Mouse (Mus musculus) embryonic fibroblast, embryonic 13.5 days (primary cell): Measurements from ENCODE around the gene B3galt4. TPM values are rescaled to one million over a fixed set of nuclear protein-coding genes. Genes with fewer than 3 reads are reported as not detected.
"Not testable (repeated sequence)": the region's sequence is repeated elsewhere in the genome, so short reads cannot be mapped to it uniquely, and the experiment has no call there.

ENCODE experiments used
- H3K27ac ChIP-seq: 2 replicates; pipeline ENCODE4 v1.5.1; 2012; ENCODE audit warnings: low read length, control low read depth, inconsistent platforms; ENCODE audit not compliant: insufficient read depth
- H3K4me1 ChIP-seq: 2 replicates; pipeline ENCODE4 v1.6.1; 2011; ENCODE audit warnings: low read length; ENCODE audit not compliant: control insufficient read depth, insufficient read depth
- H3K4me3 ChIP-seq: 2 replicates; pipeline ENCODE4 v1.5.1; 2011; ENCODE audit warnings: mild to moderate bottlenecking, control low read depth, low read length; ENCODE audit not compliant: insufficient read depth
- CTCF ChIP-seq: IDR thresholded peaks from 2 replicates; pipeline ENCODE4 v1.5.1; 2011; ENCODE audit warnings: mild to moderate bottlenecking, control low read depth, low read length, moderate library complexity, borderline replicate concordance; ENCODE audit not compliant: insufficient read depth
- POLR2A ChIP-seq: IDR thresholded peaks from 2 replicates; pipeline ENCODE4 v1.6.1; 2011; ENCODE audit warnings: low read depth, mild to moderate bottlenecking, control low read depth, low read length, moderate library complexity
- polyA plus RNA-seq: library from polyadenylated mRNA; stranded (reverse); fragments of >200 nt; gene quantifications from 2 replicates; pipeline ENCODE4 v1.2.4, GENCODE M21; 2011; ENCODE audit warnings: low read depth; ENCODE audit not compliant: missing spikeins, insufficient read length

The B3galt4 gene
- polyA plus RNA-seq, 1 experiment: 3.6 TPM

DNA sequence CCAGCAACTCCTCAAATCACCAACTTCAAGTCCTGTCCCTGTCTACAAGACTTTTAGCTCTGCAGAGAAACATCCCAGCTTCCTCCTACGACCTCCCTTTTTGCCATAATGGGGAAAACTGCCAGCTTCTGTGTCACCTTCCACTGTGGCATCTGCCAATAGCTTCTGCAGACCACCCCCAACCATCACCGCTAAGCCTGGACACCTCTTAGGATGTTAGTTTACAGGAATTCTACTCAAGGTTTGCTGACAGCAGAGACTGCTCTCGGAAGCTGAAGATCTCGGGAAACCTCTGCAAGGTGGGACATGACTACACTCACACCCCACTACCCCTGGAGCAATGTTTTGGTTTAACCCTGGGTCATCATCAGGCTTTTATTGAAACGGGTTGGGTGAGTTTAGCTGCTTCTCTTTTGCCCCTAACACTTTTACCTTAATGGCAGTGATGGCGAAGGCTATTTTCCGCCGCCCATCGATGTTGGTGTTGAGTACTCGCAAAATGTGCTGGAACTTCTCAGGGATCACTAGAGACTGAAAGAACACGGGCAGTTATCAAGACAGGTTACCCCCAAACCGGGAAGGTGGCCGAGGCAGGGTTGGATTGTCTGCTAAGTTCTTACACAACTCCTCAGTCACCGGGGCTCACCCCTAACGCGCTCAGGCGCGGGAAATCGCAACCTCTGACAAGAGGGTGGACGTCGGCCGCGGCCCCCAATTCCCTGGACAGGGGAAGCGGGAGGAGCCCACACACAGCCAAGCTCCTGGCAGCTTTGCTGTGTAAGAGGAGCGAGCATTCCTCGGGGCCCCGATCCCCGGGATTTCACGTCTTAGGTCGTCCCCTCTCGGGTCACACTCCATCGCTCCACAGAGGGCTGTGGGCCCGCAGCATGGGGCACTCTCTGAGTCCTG is 3.6 kb upstream of the B3galt4 start:
- Histone ChIP-seq H3K27ac (peak overlapping the region; percentile 76), H3K4me3 (peak overlapping the region; percentile 91), H3K4me1 (peaks cover 8% of the 10 kb centered on the region)
- peak; percentile 38; the same call in 1 of the 2 replicates for TF ChIP-seq POLR2A
- no peak for TF ChIP-seq CTCF

DNA sequence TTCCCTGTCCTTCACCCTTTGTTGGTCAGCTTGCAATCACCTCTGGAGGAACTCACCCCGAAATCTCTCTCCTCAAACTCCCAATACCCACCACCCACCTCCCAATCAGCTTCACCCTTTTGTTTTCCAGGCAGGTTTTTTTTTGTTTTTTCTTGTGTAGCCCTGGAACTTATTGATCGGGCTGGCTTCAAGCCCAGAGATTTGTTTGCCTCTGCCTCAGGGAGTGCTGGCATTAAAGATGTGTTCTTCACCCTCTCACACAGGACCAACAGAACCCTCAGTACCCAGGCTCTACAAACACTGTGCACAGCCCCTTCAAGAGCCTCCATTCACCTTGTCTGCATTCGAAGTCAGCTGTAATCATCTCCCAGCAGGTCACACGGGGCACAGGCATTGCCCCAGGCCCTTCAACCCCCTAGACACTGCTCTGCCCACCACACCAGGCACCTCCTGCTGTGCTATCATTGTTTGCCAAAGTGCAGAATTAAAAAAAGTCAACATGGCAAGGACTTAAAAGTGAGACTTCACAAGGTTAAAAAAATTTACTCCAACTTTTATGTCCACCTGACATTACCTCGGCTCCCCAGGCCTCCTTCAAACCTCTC is 2.8 kb upstream of the B3galt4 start:
- Histone ChIP-seq H3K27ac (peak overlapping the region; percentile 76), H3K4me3 (peak overlapping the region; percentile 91), H3K4me1 (peaks cover 8% of the 10 kb centered on the region)
- no peak for TF ChIP-seq CTCF

GRCm38 (mm10) chr17:33953310-33953709 is 2.0 kb upstream of the B3galt4 start:
- TF ChIP-seq POLR2A: peak; percentile 13; the same call in 1 of the 2 replicates
- TF ChIP-seq CTCF: no peak
- Histone ChIP-seq H3K4me3 (peak overlapping the region; percentile 91), H3K27ac (peak overlapping the region; percentile 8; the same call in 1 of the 2 replicates), H3K4me1 (peaks cover 8% of the 10 kb centered on the region)

DNA sequence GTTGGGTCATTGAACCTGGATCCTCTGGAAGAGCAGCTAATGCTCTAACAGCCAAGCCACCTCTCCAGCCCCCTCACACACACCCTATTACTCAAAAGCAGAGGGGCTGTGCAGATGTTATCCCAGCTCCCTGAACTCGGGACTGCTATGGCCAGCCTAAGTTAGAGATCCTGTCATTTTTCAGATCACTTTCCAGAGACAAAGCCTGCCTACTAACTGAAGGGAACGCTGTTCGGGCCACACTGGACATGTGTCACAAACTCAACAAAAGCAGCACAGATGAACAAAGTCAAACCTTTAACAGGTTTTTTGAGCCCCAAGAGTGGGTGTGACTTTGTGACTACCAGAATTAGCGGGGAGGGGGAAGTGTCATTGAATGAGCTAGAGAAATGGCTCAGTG is 1.6 kb upstream of the B3galt4 start:
- H3K4me1 ChIP-seq: peaks cover 8% of the 10 kb centered on the region
- peak overlapping the region; percentile 91 for H3K4me3 ChIP-seq
- peak overlapping the region; percentile 8; the same call in 1 of the 2 replicates for H3K27ac ChIP-seq
- TF ChIP-seq POLR2A (no peak), CTCF (no peak)

- not testable (repeated sequence) for H3K4me3 ChIP-seq, H3K27ac ChIP-seq, H3K4me1 ChIP-seq
These were observed 727 bp upstream of the B3galt4 start for GRCm38 (mm10) chr17:33952015-33952414.

- Histone ChIP-seq H3K4me3 (no peak overlapping the region), H3K27ac (0 out of 2 replicates have a peak overlapping the region, but pooled peaks have one; percentile 38), H3K4me1 (peaks cover 8% of the 10 kb centered on the region)
- TF ChIP-seq POLR2A (peak; percentile 45), CTCF (no peak)
These were observed 1.1 kb downstream of the B3galt4 start for GRCm38 (mm10) chr17:33950131-33950625.

GRCm38 (mm10) chr17:33948905-33949537 is 2.3 kb downstream of the B3galt4 start:
- TF ChIP-seq CTCF (no peak), POLR2A (0 out of 2 replicates have a peak, but pooled peaks have one; percentile 18)
- Histone ChIP-seq H3K4me1 (peaks cover 8% of the 10 kb centered on the region), H3K4me3 (no peak overlapping the region), H3K27ac (no peak overlapping the region)

DNA sequence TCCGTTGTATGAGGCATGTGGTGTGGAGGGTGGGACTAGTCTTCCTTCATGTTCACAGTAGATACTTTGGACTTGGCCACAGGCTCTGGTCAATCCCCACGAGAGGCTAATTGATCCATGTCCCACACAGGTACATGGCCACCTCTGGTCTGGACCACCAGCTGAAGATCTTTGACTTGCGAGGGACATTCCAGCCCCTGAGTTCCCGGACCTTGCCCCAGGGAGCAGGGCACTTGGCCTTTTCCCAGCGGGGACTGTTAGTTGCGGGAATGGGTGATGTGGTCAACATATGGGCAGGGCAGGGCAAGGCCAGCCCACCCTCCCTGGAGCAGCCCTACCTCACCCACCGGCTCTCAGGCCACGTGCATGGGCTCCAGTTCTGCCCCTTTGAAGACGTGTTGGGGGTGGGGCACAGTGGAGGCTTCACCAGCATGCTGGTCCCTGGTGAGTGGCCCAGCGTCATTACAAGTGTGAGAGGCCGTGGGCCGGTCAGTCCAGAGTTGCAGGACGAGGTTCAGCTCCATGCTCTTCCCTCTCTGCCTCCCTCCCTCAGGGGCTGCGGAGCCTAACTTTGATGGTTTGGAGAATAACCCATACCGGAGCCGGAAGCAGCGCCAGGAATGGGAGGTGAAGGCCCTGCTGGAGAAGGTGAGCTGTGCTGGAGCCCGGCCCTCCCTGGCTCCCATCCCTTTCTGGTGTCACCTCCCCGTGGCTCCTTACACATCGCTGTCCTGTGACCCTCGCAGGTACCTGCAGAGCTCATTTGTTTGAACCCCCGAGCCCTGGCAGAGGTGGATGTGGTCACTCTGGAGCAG is 3.0 kb downstream of the B3galt4 start:
- Histone ChIP-seq H3K4me1 (peaks cover 7% of the 10 kb centered on the region), H3K4me3 (no peak overlapping the region), H3K27ac (no peak overlapping the region)
- TF ChIP-seq CTCF (no peak), POLR2A (no peak)

DNA sequence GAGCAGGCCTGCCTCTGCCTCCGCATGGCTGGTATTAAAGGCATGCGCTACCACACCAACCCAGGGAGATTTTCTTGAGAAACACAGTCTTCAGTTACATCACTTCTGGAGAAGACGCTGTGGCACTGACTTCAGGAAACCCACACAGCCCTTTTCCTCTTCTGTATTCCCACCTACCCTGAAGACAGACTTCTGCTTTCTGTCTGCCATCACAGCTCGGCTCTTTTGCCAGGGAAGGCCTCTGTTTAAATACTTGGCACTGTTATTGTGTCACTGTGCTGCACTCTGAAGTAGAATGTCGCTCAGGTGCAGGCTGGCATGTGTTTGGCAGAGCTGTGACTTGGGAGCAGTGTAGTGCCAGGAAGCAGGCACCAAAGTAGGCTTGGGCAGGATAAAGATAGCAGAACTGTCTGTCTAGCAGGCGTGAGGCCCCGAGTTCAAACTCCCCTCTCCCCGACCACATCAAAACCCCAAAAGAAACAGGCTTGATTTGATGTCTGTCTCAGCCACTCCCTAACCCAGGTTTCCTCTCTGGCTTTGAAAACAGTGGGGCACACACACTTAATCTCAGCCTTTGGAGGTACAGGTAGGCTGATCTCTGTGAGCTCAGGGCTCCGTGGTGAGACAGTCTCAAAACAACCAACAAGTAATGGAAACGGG is 3.7 kb downstream of the B3galt4 start:
- Histone ChIP-seq H3K27ac (no peak overlapping the region), H3K4me1 (peaks cover under 1% of the 10 kb centered on the region; the same call in 1 of the 2 replicates), H3K4me3 (no peak overlapping the region)
- no peak for TF ChIP-seq POLR2A
- no peak for TF ChIP-seq CTCF
